Mouse (Mus musculus): Measurements from ENCODE around the gene Cdsn. TPM values are rescaled to one million over a fixed set of nuclear protein-coding genes. Genes with fewer than 3 reads are reported as not detected.

Cdsn gene
- polyA plus RNA-seq, 1 experiment = not detected

- Histone ChIP-seq H3K4me1 (ENCODE audit: control insufficient read depth, insufficient read depth, low read length) (no peaks in the 10 kb centered on the region), H3K27ac (ENCODE audit: control insufficient read depth, insufficient read depth, low read depth, low read length, poor library complexity) (no peak within 1 kb of the TSS), H3K4me3 (replicated peaks; ENCODE audit: control insufficient read depth, low read depth, low read length) (no peak within 1 kb of the TSS)
- TF ChIP-seq CTCF (IDR thresholded peaks at IDR 0.05; ENCODE audit: control insufficient read depth, insufficient read depth, low read length) (no peak), POLR2A (IDR thresholded peaks at IDR 0.05; ENCODE audit: borderline replicate concordance, control insufficient read depth, low read depth, low read length) (no peak)
- WGBS = 56% methylated on average over 2 of the region's 2 CpGs
These were observed 49.3 kb downstream of the Cdsn start, which contains the start of gene Sfta2 for GRCm38 (mm10) chr17:35601249-35601648. TSS of gene Sfta2 (plus strand) at chr17:35601549.

- Histone ChIP-seq H3K27ac (ENCODE audit: control insufficient read depth, insufficient read depth, low read depth, low read length, poor library complexity) (no peak overlapping the region), H3K4me3 (replicated peaks; ENCODE audit: control insufficient read depth, low read depth, low read length) (no peak overlapping the region), H3K4me1 (ENCODE audit: control insufficient read depth, insufficient read depth, low read length) (no peaks in the 10 kb centered on the region)
- WGBS = 53% methylated on average over 8 of the region's 8 CpGs
- no peak for TF ChIP-seq CTCF (IDR thresholded peaks at IDR 0.05; ENCODE audit: control insufficient read depth, insufficient read depth, low read length)
- no peak for TF ChIP-seq POLR2A (IDR thresholded peaks at IDR 0.05; ENCODE audit: borderline replicate concordance, control insufficient read depth, low read depth, low read length)
These were observed 49.9 kb downstream of the Cdsn start for GRCm38 (mm10) chr17:35601736-35602354.

Other genes starting within 250 kb of the Cdsn start
- not detected in 2 replicates for gene H2-Q1, start 231.7 kb upstream of the Cdsn start, polyA plus RNA-seq (2011; ENCODE audit: insufficient read depth, insufficient read length, low replicate concordance, missing spikeins)
- not detected in 2 replicates for gene H2-Q2, start 209.9 kb upstream of the Cdsn start, polyA plus RNA-seq (2011; ENCODE audit: insufficient read depth, insufficient read length, low replicate concordance, missing spikeins)
- 62.5 and 82.4 TPM in 2 replicates for gene H2-Q4, start 172.5 kb upstream of the Cdsn start, polyA plus RNA-seq (2011; ENCODE audit: insufficient read depth, insufficient read length, low replicate concordance, missing spikeins)
- 52.3 and 95.2 TPM in 2 replicates for gene H2-Q6, start 127.3 kb upstream of the Cdsn start, polyA plus RNA-seq (2011; ENCODE audit: insufficient read depth, insufficient read length, low replicate concordance, missing spikeins)
- gene H2-Q7, start 113.0 kb upstream of the Cdsn start, polyA plus RNA-seq (2011; ENCODE audit: insufficient read depth, insufficient read length, low replicate concordance, missing spikeins) = 43.9 and 101 TPM in 2 replicates
- gene H2-Q10, start 82.0 kb upstream of the Cdsn start, polyA plus RNA-seq (2011; ENCODE audit: insufficient read depth, insufficient read length, low replicate concordance, missing spikeins) = 28.2 and 68.7 TPM in 2 replicates
- 102 TPM in 1 of 2 replicates, not detected in the other for gene Pou5f1, start 46.1 kb upstream of the Cdsn start, polyA plus RNA-seq (2011; ENCODE audit: insufficient read depth, insufficient read length, low replicate concordance, missing spikeins)
- 28.7 and 41.7 TPM in 2 replicates for gene Tcf19, start 35.3 kb upstream of the Cdsn start, polyA plus RNA-seq (2011; ENCODE audit: insufficient read depth, insufficient read length, low replicate concordance, missing spikeins)
- gene Cchcr1, start 35.0 kb upstream of the Cdsn start, polyA plus RNA-seq (2011; ENCODE audit: insufficient read depth, insufficient read length, low replicate concordance, missing spikeins) = 15.7 and 31.8 TPM in 2 replicates
- not detected in 2 replicates for gene Psors1c2, start 18.9 kb upstream of the Cdsn start, polyA plus RNA-seq (2011; ENCODE audit: insufficient read depth, insufficient read length, low replicate concordance, missing spikeins)
- not detected in 2 replicates for gene 2300002M23Rik, start 15.3 kb downstream of the Cdsn start, polyA plus RNA-seq (2011; ENCODE audit: insufficient read depth, insufficient read length, low replicate concordance, missing spikeins)
- not detected in 2 replicates for gene Sfta2, start 49.4 kb downstream of the Cdsn start, polyA plus RNA-seq (2011; ENCODE audit: insufficient read depth, insufficient read length, low replicate concordance, missing spikeins)
- gene Gm9573, start 74.5 kb downstream of the Cdsn start, polyA plus RNA-seq (2011; ENCODE audit: insufficient read depth, insufficient read length, low replicate concordance, missing spikeins) = not detected in 2 replicates
- not detected in 2 replicates for gene Mucl3, start 91.6 kb downstream of the Cdsn start, polyA plus RNA-seq (2011; ENCODE audit: insufficient read depth, insufficient read length, low replicate concordance, missing spikeins)
- 13.1 and 25.0 TPM in 2 replicates for gene Vars2, start 115.5 kb downstream of the Cdsn start, polyA plus RNA-seq (2011; ENCODE audit: insufficient read depth, insufficient read length, low replicate concordance, missing spikeins)
- gene Gtf2h4, start 121.6 kb downstream of the Cdsn start, polyA plus RNA-seq (2011; ENCODE audit: insufficient read depth, insufficient read length, low replicate concordance, missing spikeins) = 12.5 and 21.1 TPM in 2 replicates
- gene Ddr1, start 152.5 kb downstream of the Cdsn start, polyA plus RNA-seq (2011; ENCODE audit: insufficient read depth, insufficient read length, low replicate concordance, missing spikeins) = 2.4 and 6.0 TPM in 2 replicates